Mouse (Mus musculus) CH12.LX (cell line): ENCODE results near the gene Fcho1.

Source experiments
- CTCF ChIP-seq, 2 experiments: IDR thresholded peaks in 1 of 2; conservative IDR thresholded peaks in 1 of 2; 2 replicates each; pipeline ENCODE4 v1.5.1; 2011 to 2012; ENCODE audit warnings: low read depth in 2 of 2, low read length in 2 of 2, improper control_type of control experiment in 1 of 2, inconsistent platforms in 1 of 2, mild to moderate bottlenecking in 1 of 2, moderate library complexity in 1 of 2
- EP300 ChIP-seq: IDR thresholded peaks from 2 replicates; pipeline ENCODE4 v1.6.1; 2011; ENCODE audit warnings: low read length, improper control_type of control experiment
- ETS1 ChIP-seq: conservative IDR thresholded peaks from 2 replicates; pipeline ENCODE4 v1.6.1; 2012; ENCODE audit warnings: low read depth, mild to moderate bottlenecking, inconsistent platforms, low read length, improper control_type of control experiment, moderate library complexity
- MAFK ChIP-seq: IDR thresholded peaks from 2 replicates; pipeline ENCODE4 v1.6.1; 2011; ENCODE audit warnings: low read length, improper control_type of control experiment; ENCODE audit not compliant: insufficient replicate concordance
- MXI1 ChIP-seq: IDR thresholded peaks from 2 replicates; pipeline ENCODE4 v1.6.1; 2011; ENCODE audit warnings: mild to moderate bottlenecking, low read depth, low read length, improper control_type of control experiment
- POLR2A ChIP-seq: IDR thresholded peaks from 2 replicates; pipeline ENCODE4 v1.6.1; 2011; ENCODE audit warnings: low read depth, mild to moderate bottlenecking, improper control_type of control experiment, low read length

GRCm38 (mm10) chr8:71687616-71688015 lies 37.9 kb downstream of the Fcho1 start:
- TF ChIP-seq ETS1 (no peak), CTCF (conservative IDR thresholded peaks at IDR 0.05 in 1 of 2, IDR thresholded peaks at IDR 0.05 in 1 of 2; ENCODE audit: low read depth in 2 of 2, low read length in 2 of 2) (no peak), POLR2A (no peak), MXI1 (no peak), EP300 (no peak), MAFK (no peak)
